Mouse (Mus musculus) CH12.LX (cell line): ENCODE results near the gene Wfikkn1. TPM values are rescaled to one million over a fixed set of nuclear protein-coding genes. Genes with fewer than 3 reads are reported as not detected.

Experiments
- DNase-seq: peaks from one replicate; pipeline ENCODE4 v3.0.0-alpha.2; 2013; ENCODE audit errors: extremely low read depth
- H3K27ac ChIP-seq: 2 replicates; pipeline ENCODE4 v1.5.1; 2012; ENCODE audit warnings: low read depth, mild to moderate bottlenecking, control low read depth, moderate library complexity; ENCODE audit not compliant: insufficient read depth
- H3K27me3 ChIP-seq: replicated peaks from 2 replicates; pipeline ENCODE3; 2012; ENCODE audit warnings: inconsistent platforms
- H3K36me3 ChIP-seq, 2 experiments: replicated peaks in 1 of 2; 2 replicates each; pipeline versions ENCODE3 to v1.6.1; 2012; ENCODE audit warnings: inconsistent platforms in 1 of 2, low read length in 1 of 2, mild to moderate bottlenecking in 1 of 2, mixed read lengths in 1 of 2, moderate library complexity in 1 of 2; ENCODE audit not compliant: control insufficient read depth in 1 of 2, insufficient read depth in 1 of 2
- H3K4me1 ChIP-seq, 2 experiments: 2 replicates each; pipeline ENCODE4 v1.6.1; 2012; ENCODE audit warnings: inconsistent platforms in 1 of 2, moderate library complexity in 1 of 2; ENCODE audit not compliant: insufficient read depth in 2 of 2, control insufficient read depth in 1 of 2
- H3K4me2 ChIP-seq: 2 replicates; pipeline ENCODE4 v1.6.1; 2012; ENCODE audit warnings: low read depth, mild to moderate bottlenecking, control low read depth; ENCODE audit not compliant: poor library complexity, insufficient read depth, severe bottlenecking
- H3K4me3 ChIP-seq, 3 experiments: fragments of 150-350 bp in 1 of 3; sonication (generic) in 1 of 3; replicated peaks in 1 of 3; 2 replicates each; pipeline versions ENCODE3 to v1.5.1; 2011 to 2012; ENCODE audit warnings: low read depth in 2 of 3, low read length in 2 of 3, mild to moderate bottlenecking in 2 of 3, moderate library complexity in 2 of 3, control low read depth in 1 of 3, improper control_type of control experiment in 1 of 3, inconsistent platforms in 1 of 3, mixed read lengths in 1 of 3; ENCODE audit not compliant: poor library complexity in 1 of 3
- H3K79me2 ChIP-seq: replicated peaks from 2 replicates; pipeline ENCODE4 v1.6.1; 2012; ENCODE audit warnings: mild to moderate bottlenecking, moderate library complexity; ENCODE audit not compliant: control insufficient read depth, poor library complexity, insufficient read depth, severe bottlenecking; ENCODE audit errors: extremely low read depth
- H3K9ac ChIP-seq: 2 replicates; pipeline ENCODE4 v1.6.1; 2012; ENCODE audit warnings: low read depth, mild to moderate bottlenecking, control low read depth, moderate library complexity; ENCODE audit not compliant: insufficient read depth
- H3K9me3 ChIP-seq: replicated peaks from 2 replicates; pipeline ENCODE3; 2012; ENCODE audit warnings: low read length, inconsistent platforms, mixed read lengths
- BHLHE40 ChIP-seq: IDR thresholded peaks from 2 replicates; pipeline ENCODE4 v1.6.1; 2011; ENCODE audit warnings: mild to moderate bottlenecking, low read depth, low read length, improper control_type of control experiment
- CHD1 ChIP-seq: IDR thresholded peaks from 2 replicates; pipeline ENCODE4 v1.6.1; 2012; ENCODE audit warnings: low read depth, low read length, improper control_type of control experiment, inconsistent platforms
- CHD2 ChIP-seq: IDR thresholded peaks from 2 replicates; pipeline ENCODE4 v1.6.1; 2011; ENCODE audit warnings: low read length, improper control_type of control experiment
- CTCF ChIP-seq, 2 experiments: IDR thresholded peaks in 1 of 2; conservative IDR thresholded peaks in 1 of 2; 2 replicates each; pipeline ENCODE4 v1.5.1; 2011 to 2012; ENCODE audit warnings: low read depth in 2 of 2, low read length in 2 of 2, improper control_type of control experiment in 1 of 2, inconsistent platforms in 1 of 2, mild to moderate bottlenecking in 1 of 2, moderate library complexity in 1 of 2
- E2F4 ChIP-seq: IDR thresholded peaks from 2 replicates; pipeline ENCODE4 v1.6.1; 2011; ENCODE audit warnings: low read depth, low read length, improper control_type of control experiment; ENCODE audit not compliant: insufficient replicate concordance
- ELF1 ChIP-seq: IDR thresholded peaks from 2 replicates; pipeline ENCODE4 v1.6.1; 2014; ENCODE audit warnings: low read depth, mild to moderate bottlenecking, inconsistent platforms, low read length, improper control_type of control experiment
- EP300 ChIP-seq: IDR thresholded peaks from 2 replicates; pipeline ENCODE4 v1.6.1; 2011; ENCODE audit warnings: low read length, improper control_type of control experiment
- ETS1 ChIP-seq: conservative IDR thresholded peaks from 2 replicates; pipeline ENCODE4 v1.6.1; 2012; ENCODE audit warnings: low read depth, mild to moderate bottlenecking, inconsistent platforms, low read length, improper control_type of control experiment, moderate library complexity
- GABPA ChIP-seq: IDR thresholded peaks from 2 replicates; pipeline ENCODE4 v1.6.1; 2012; ENCODE audit warnings: low read depth, low read length, improper control_type of control experiment, inconsistent platforms; ENCODE audit not compliant: insufficient replicate concordance
- HCFC1 ChIP-seq: IDR thresholded peaks from 2 replicates; pipeline ENCODE4 v1.6.1; 2012; ENCODE audit warnings: low read depth, mild to moderate bottlenecking, inconsistent platforms, low read length, improper control_type of control experiment
- IRF4 ChIP-seq: IDR thresholded peaks from 2 replicates; pipeline ENCODE4 v1.6.1; 2014; ENCODE audit warnings: low read depth, mild to moderate bottlenecking, inconsistent platforms, low read length, improper control_type of control experiment
- JUN ChIP-seq: IDR thresholded peaks from 2 replicates; pipeline ENCODE4 v1.6.1; 2011; ENCODE audit warnings: low read depth, mild to moderate bottlenecking, low read length, improper control_type of control experiment, moderate library complexity; ENCODE audit not compliant: insufficient read depth
- JUND ChIP-seq: conservative IDR thresholded peaks from 2 replicates; pipeline ENCODE4 v1.6.1; 2011; ENCODE audit warnings: low read depth, low read length, improper control_type of control experiment
- KAT2A ChIP-seq: IDR thresholded peaks from 2 replicates; pipeline ENCODE4 v1.6.1; 2012; ENCODE audit warnings: low read length, improper control_type of control experiment, inconsistent platforms; ENCODE audit not compliant: insufficient replicate concordance
- MAFK ChIP-seq: IDR thresholded peaks from 2 replicates; pipeline ENCODE4 v1.6.1; 2011; ENCODE audit warnings: low read length, improper control_type of control experiment; ENCODE audit not compliant: insufficient replicate concordance
- MAX ChIP-seq: IDR thresholded peaks from 2 replicates; pipeline ENCODE4 v1.6.1; 2011; ENCODE audit warnings: low read length, improper control_type of control experiment
- MAZ ChIP-seq: IDR thresholded peaks from 2 replicates; pipeline ENCODE4 v1.6.1; 2012; ENCODE audit warnings: low read depth, mild to moderate bottlenecking, inconsistent platforms, low read length, improper control_type of control experiment, moderate library complexity
- MEF2A ChIP-seq: IDR thresholded peaks from 2 replicates; pipeline ENCODE4 v1.6.1; 2014; ENCODE audit warnings: low read depth, mild to moderate bottlenecking, inconsistent platforms, low read length, improper control_type of control experiment, borderline replicate concordance
- MXI1 ChIP-seq: IDR thresholded peaks from 2 replicates; pipeline ENCODE4 v1.6.1; 2011; ENCODE audit warnings: mild to moderate bottlenecking, low read depth, low read length, improper control_type of control experiment
- MYC ChIP-seq: IDR thresholded peaks from 2 replicates; pipeline ENCODE4 v1.6.1; 2011; ENCODE audit warnings: low read depth, mild to moderate bottlenecking, improper control_type of control experiment, low read length
- NELFE ChIP-seq: IDR thresholded peaks from 2 replicates; pipeline ENCODE4 v1.6.1; 2011; ENCODE audit warnings: low read depth, low read length, improper control_type of control experiment
- NRF1 ChIP-seq: IDR thresholded peaks from 2 replicates; pipeline ENCODE4 v1.6.1; 2014; ENCODE audit warnings: low read depth, mild to moderate bottlenecking, inconsistent platforms, low read length, improper control_type of control experiment, moderate library complexity
- PAX5 ChIP-seq: IDR thresholded peaks from 2 replicates; pipeline ENCODE4 v1.6.1; 2012; ENCODE audit warnings: low read length, inconsistent platforms, mixed read lengths
- POLR2A ChIP-seq: IDR thresholded peaks from 2 replicates; pipeline ENCODE4 v1.6.1; 2011; ENCODE audit warnings: low read depth, mild to moderate bottlenecking, improper control_type of control experiment, low read length
- POLR2AphosphoS2 ChIP-seq: IDR thresholded peaks from 2 replicates; pipeline ENCODE4 v1.6.1; 2011; ENCODE audit warnings: low read depth, low read length, improper control_type of control experiment
- RAD21 ChIP-seq: IDR thresholded peaks from 2 replicates; pipeline ENCODE4 v1.6.1; 2011; ENCODE audit warnings: low read depth, mild to moderate bottlenecking, low read length, improper control_type of control experiment, moderate library complexity
- RCOR1 ChIP-seq: conservative IDR thresholded peaks from 2 replicates; pipeline ENCODE4 v1.6.1; 2012; ENCODE audit warnings: low read depth, mild to moderate bottlenecking, inconsistent platforms, low read length, improper control_type of control experiment
- SIN3A ChIP-seq: IDR thresholded peaks from 2 replicates; pipeline ENCODE4 v1.6.1; 2012; ENCODE audit warnings: low read length, improper control_type of control experiment, inconsistent platforms
- SMC3 ChIP-seq: IDR thresholded peaks from 2 replicates; pipeline ENCODE4 v1.6.1; 2011; ENCODE audit warnings: low read depth, low read length, improper control_type of control experiment
- TBP ChIP-seq: conservative IDR thresholded peaks from 2 replicates; pipeline ENCODE4 v1.6.1; 2011; ENCODE audit warnings: low read depth, low read length, improper control_type of control experiment
- TCF12 ChIP-seq: IDR thresholded peaks from 2 replicates; pipeline ENCODE4 v1.6.1; 2014; ENCODE audit warnings: low read depth, mild to moderate bottlenecking, inconsistent platforms, low read length, improper control_type of control experiment
- UBTF ChIP-seq: IDR thresholded peaks from 2 replicates; pipeline ENCODE4 v1.6.1; 2012; ENCODE audit warnings: low read depth, mild to moderate bottlenecking, inconsistent platforms, low read length, improper control_type of control experiment, moderate library complexity
- USF1 ChIP-seq: IDR thresholded peaks from 2 replicates; pipeline ENCODE4 v1.6.1; 2014; ENCODE audit warnings: low read depth, mild to moderate bottlenecking, inconsistent platforms, low read length, improper control_type of control experiment
- USF2 ChIP-seq: conservative IDR thresholded peaks from 2 replicates; pipeline ENCODE4 v1.6.1; 2011; ENCODE audit warnings: low read depth, low read length, improper control_type of control experiment
- ZC3H11A ChIP-seq: IDR thresholded peaks from 2 replicates; pipeline ENCODE4 v1.6.1; 2012; ENCODE audit warnings: low read depth, mild to moderate bottlenecking, inconsistent platforms, low read length, improper control_type of control experiment
- ZKSCAN1 ChIP-seq: IDR thresholded peaks from 2 replicates; pipeline ENCODE4 v1.6.1; 2012; ENCODE audit warnings: low read depth, inconsistent platforms, low read length, improper control_type of control experiment, borderline replicate concordance
- ZMIZ1 ChIP-seq: IDR thresholded peaks from 2 replicates; pipeline ENCODE4 v1.6.1; 2012; ENCODE audit warnings: low read depth, mild to moderate bottlenecking, inconsistent platforms, low read length, improper control_type of control experiment
- ZNF384 ChIP-seq: IDR thresholded peaks from 2 replicates; pipeline ENCODE4 v1.6.1; 2012; ENCODE audit warnings: low read depth, low read length, improper control_type of control experiment, inconsistent platforms
- dilution Hi-C: fragments of 300-500 bp; cut with MboI; formaldehyde crosslinking; loops from 2 replicates; pipeline ENCODE4 v1.14.3; 2020; ENCODE audit warnings: low sequenced_read_pairs; ENCODE audit not compliant: extremely low pct_unique_long_range_greater_than_20kb, extremely low pct_ligation_motif_present
- in situ Hi-C: fragments of 300-500 bp; cut with MboI; formaldehyde crosslinking; loops from 3 replicates; pipeline ENCODE4 v1.14.3; 2019; ENCODE audit warnings: low sequenced_read_pairs, low pct_ligation_motif_present, low pct_unique_long_range_greater_than_20kb, mixed read lengths
- polyA plus RNA-seq: library from polyadenylated mRNA; unstranded; fragments of >175 nt; gene quantifications from 2 replicates; pipeline ENCODE4 v1.2.1, GENCODE M21; 2012; ENCODE audit warnings: low read depth; ENCODE audit not compliant: insufficient read length
- total RNA-seq, 2 experiments: library from RNA; depleted of rRNA; stranded (reverse); fragments of 300-350 nt in 1 of 2; fragments of >200 nt in 1 of 2; gene quantifications; 2 replicates each; pipeline ENCODE4 v1.2.3; 2012 to 2014

Wfikkn1 gene
- total and polyA plus RNA-seq, 3 experiments: 0.34 to 0.69 TPM; not detected in 1

DNA sequence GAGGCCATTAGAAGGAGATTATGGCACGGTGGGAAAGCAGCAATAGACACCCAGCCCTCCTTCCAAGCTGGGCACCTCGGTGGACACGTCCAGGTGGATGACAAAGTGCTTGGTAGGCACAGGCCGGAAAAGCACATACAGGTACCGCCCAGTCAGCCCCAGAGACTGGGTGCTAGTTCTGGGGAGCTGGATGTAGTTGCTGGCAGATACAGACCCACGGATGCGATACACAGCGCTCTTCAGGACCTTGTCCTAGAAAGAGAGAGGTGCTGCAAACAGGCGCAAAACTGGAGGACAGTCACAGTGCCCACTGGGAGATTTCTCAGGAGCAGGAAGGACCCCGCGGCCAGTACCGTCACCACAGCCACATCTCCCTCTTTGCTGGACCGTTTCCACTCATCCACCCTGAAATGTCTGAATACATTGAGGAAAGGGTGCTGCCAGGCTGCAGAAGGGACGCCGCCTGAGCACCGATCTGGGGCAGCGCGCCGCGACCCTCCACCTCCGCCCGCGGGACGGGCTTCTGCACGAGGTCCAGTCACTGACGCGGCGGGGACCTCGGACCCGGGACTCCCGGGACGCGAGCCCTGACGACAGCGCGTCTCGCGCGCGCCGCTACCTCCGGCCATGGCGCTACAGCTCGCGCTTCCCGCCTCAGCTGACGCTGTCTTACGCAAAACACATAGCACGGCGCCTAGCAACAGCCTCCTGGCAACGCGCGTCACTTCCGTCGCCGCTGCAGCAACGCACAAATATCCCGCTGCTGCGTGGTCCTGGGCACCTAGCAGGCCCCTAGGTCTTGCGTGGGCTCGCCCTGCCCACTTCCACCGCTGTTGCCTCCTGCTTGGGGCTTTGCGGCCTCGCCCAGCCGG lies 19.6 kb downstream of the Wfikkn1 start, which contains the start of gene Wdr90:
Gene Wdr90 (minus strand): TSS at position 670 of the 872 bp plus-strand sequence.
- peaks cover 13% of the 10 kb centered on the region for H3K27me3 ChIP-seq
- DNase-seq: peak; percentile 92
- H3K27ac ChIP-seq: peak within 1 kb of the TSS; percentile 38
- TF ChIP-seq PAX5: no peak
- TF ChIP-seq ZC3H11A: no peak
- peak; percentile 76; the same call in 1 of the 2 replicates for TF ChIP-seq ELF1
- no peak for TF ChIP-seq KAT2A
- TF ChIP-seq MEF2A: 0 out of 2 replicates have a peak, but pooled peaks have one; percentile 40
- no peak for TF ChIP-seq MYC
- TF ChIP-seq POLR2AphosphoS2: no peak
- no peak for TF ChIP-seq ETS1
- no peak for TF ChIP-seq RAD21
- TF ChIP-seq TCF12: peak; percentile 51; the same call in 1 of the 2 replicates
- TF ChIP-seq SIN3A: peak; percentile 94
- TF ChIP-seq E2F4: peak; percentile 71; the same call in 1 of the 2 replicates
- no peak for TF ChIP-seq BHLHE40
- no peak for TF ChIP-seq RCOR1
- no peak for TF ChIP-seq CTCF (conservative IDR thresholded peaks at IDR 0.05 in 1 of 2, IDR thresholded peaks at IDR 0.05 in 1 of 2; ENCODE audit: low read depth in 2 of 2, low read length in 2 of 2)
- TF ChIP-seq JUN: no peak
- peak; percentile 85 for TF ChIP-seq POLR2A
- no peak for TF ChIP-seq EP300
- peak; percentile 54; the same call in 1 of the 2 replicates for TF ChIP-seq NELFE
- TF ChIP-seq ZNF384: no peak
- no peak for TF ChIP-seq SMC3
- TF ChIP-seq ZMIZ1: peak; percentile 44; the same call in 1 of the 2 replicates
- TF ChIP-seq JUND: no peak
- TF ChIP-seq UBTF: 0 out of 2 replicates have a peak, but pooled peaks have one; percentile 25
- no peak for TF ChIP-seq USF2
- no peak for TF ChIP-seq IRF4
- no peak for TF ChIP-seq GABPA
- no peak for TF ChIP-seq CHD1
- TF ChIP-seq HCFC1: peak; percentile 84
- peak; percentile 99 for TF ChIP-seq MXI1
- TF ChIP-seq MAZ: no peak
- TF ChIP-seq MAX: no peak; the same call in 1 of the 2 replicates
- TF ChIP-seq TBP: no peak; the same call in 1 of the 2 replicates
- no peak for TF ChIP-seq ZKSCAN1
- no peak for TF ChIP-seq CHD2
- TF ChIP-seq MAFK: no peak
- no peak for TF ChIP-seq USF1
- peak; percentile 54; the same call in 1 of the 2 replicates for TF ChIP-seq NRF1
- TF ChIP-seq, all 38 proteins: peak for 12
- Histone ChIP-seq H3K4me1 (peaks cover 9 to 25% of the 10 kb centered on the region in 2 experiments), H3K36me3 (peaks cover 6 to 19% of the 10 kb centered on the region in 2 experiments), H3K4me3 (peak within 1 kb of the TSS; percentile 70 to 86 (median 80)), H3K4me2 (peak within 1 kb of the TSS; percentile 64), H3K9me3 (no peaks in the 10 kb centered on the region), H3K79me2 (no peaks in the 10 kb centered on the region), H3K9ac (peak within 1 kb of the TSS; percentile 80)
- dilution Hi-C loops: no loop called here
- in situ Hi-C loops: no loop called here
